Mouse (Mus musculus) liver, adult 2 months (tissue): ENCODE results near the gene Adk. TPM values are rescaled to one million over a fixed set of nuclear protein-coding genes. Genes with fewer than 3 reads are reported as not detected.

Experiments
- DNase-seq: peaks from one replicate; pipeline ENCODE4 v3.0.0-alpha.2; 2011; ENCODE audit warnings: low read depth, low spot score; ENCODE audit errors: extremely low read depth
- H3K27ac ChIP-seq: fragments of 200-500 bp; replicated peaks from 2 replicates; pipeline ENCODE4 v1.5.1; 2012; ENCODE audit warnings: low read depth, mild to moderate bottlenecking, control low read depth, inconsistent platforms, low read length; ENCODE audit not compliant: insufficient read depth
- H3K27me3 ChIP-seq: fragments of 200-500 bp; 2 replicates; pipeline ENCODE4 v1.6.1; 2012; ENCODE audit warnings: mild to moderate bottlenecking, moderate library complexity, low read length, inconsistent platforms; ENCODE audit not compliant: control insufficient read depth, insufficient read depth
- H3K36me3 ChIP-seq: fragments of 200-500 bp; 2 replicates; pipeline ENCODE4 v1.6.1; 2012; ENCODE audit warnings: low read length, inconsistent platforms; ENCODE audit not compliant: control insufficient read depth, insufficient read depth
- H3K4me1 ChIP-seq: fragments of 200-500 bp; 2 replicates; pipeline ENCODE4 v1.6.1; 2011; ENCODE audit warnings: low read length; ENCODE audit not compliant: control insufficient read depth, insufficient read depth
- H3K4me3 ChIP-seq: fragments of 200-500 bp; 2 replicates; pipeline ENCODE4 v1.5.1; 2011; ENCODE audit warnings: low read depth, mild to moderate bottlenecking, control low read depth, low read length, moderate library complexity; ENCODE audit not compliant: insufficient read depth
- H3K79me2 ChIP-seq: fragments of 200-500 bp; 2 replicates; pipeline ENCODE4 v1.6.1; 2012; ENCODE audit warnings: inconsistent platforms, mild to moderate bottlenecking, low read length, moderate library complexity; ENCODE audit not compliant: control insufficient read depth, insufficient read depth
- H3K9ac ChIP-seq: fragments of 200-500 bp; 2 replicates; pipeline ENCODE4 v1.6.1; 2012; ENCODE audit warnings: low read depth, mild to moderate bottlenecking, control low read depth, inconsistent platforms, low read length
- CTCF ChIP-seq: fragments of 200-500 bp; IDR thresholded peaks from 2 replicates; pipeline ENCODE4 v1.5.1; 2011; ENCODE audit warnings: low read depth, low read length, control low read depth
- POLR2A ChIP-seq: fragments of 200-500 bp; IDR thresholded peaks from 2 replicates; pipeline ENCODE4 v1.6.1; 2011; ENCODE audit warnings: low read length, control low read depth; ENCODE audit not compliant: insufficient read depth; ENCODE audit errors: extremely low read depth
- WGBS: fragments of 180-500 bp; shearing (Covaris S2); methylation state at CpG from one replicate; pipeline ENCODE4 v1.1.7; 2018; 5-methylcytosine and 5-hydroxymethylcytosine counted together
- polyA plus RNA-seq: library from polyadenylated mRNA; depleted of rRNA; stranded (reverse); fragments of >200 nt; gene quantifications from 2 replicates; pipeline ENCODE4 v1.2.3, GENCODE M21; 2012
- total RNA-seq: library from RNA; depleted of rRNA; stranded (reverse); fragments of >200 nt; gene quantifications from 2 replicates; pipeline ENCODE4 v1.2.3, GENCODE M21; 2014

Adk gene
- total and polyA plus RNA-seq, 2 experiments: 231 to 924 TPM

DNA sequence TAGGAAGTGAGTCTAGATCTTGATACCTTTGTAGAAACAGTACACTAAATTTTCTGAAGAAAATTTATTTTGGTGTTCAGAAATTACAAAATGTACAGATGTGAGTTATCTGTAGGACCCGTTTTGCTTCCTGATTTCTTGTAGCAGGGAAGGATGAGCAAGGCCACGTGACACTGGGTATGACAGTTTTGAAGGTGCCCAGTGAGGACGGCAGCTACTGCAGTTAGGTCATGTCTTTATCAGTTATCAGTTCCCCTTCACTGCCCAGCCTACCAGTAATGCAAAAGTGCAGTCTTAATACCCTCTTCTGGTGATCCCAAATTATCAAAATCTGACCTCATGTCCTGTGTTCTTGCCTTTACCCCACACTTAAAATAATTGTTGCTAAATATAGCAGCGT lies 25.6 kb downstream of the Adk start:
- Histone ChIP-seq H3K79me2 (peaks cover 25% of the 10 kb centered on the region), H3K9ac (peak overlapping the region; percentile 69), H3K4me3 (peak overlapping the region; percentile 93), H3K27me3 (no peaks in the 10 kb centered on the region), H3K36me3 (peaks cover 6% of the 10 kb centered on the region), H3K4me1 (peaks cover 26% of the 10 kb centered on the region), H3K27ac (peak overlapping the region; percentile 24)
- TF ChIP-seq CTCF (no peak), POLR2A (no peak)
- peak; percentile 79 for DNase-seq
- 15% methylated on average over 4 of the region's 4 CpGs for WGBS

- H3K79me2 ChIP-seq: peaks cover 28% of the 10 kb centered on the region
- TF ChIP-seq POLR2A (no peak), CTCF (no peak)
Measured at GRCm38 (mm10) chr14:21078511-21078910, 26.1 kb downstream of the Adk start.

DNA sequence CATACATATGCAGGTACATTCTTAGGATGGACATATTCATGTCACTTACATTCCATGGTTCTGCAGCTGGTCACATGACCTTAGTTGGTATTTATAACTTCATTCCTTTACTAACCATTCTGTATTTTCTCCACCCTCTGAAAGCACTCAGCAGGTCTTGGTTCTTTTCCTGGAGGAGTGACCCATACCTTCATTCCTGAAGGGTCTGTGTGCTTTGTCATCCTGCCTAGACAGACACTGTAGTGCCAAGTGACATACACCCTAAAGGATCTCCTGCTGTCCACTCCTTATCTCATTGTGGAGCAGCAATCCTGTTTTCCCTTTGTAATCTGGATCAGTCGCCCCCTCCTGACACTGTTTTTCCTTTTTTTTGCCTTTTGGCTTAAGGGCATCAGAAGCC lies 30.4 kb downstream of the Adk start:
- H3K27ac ChIP-seq: peak overlapping the region; percentile 55
- H3K4me1 ChIP-seq: peaks cover 34% of the 10 kb centered on the region
- H3K36me3 ChIP-seq: peaks cover 19% of the 10 kb centered on the region
- TF ChIP-seq CTCF: no peak
- TF ChIP-seq POLR2A: no peak
- H3K79me2 ChIP-seq: peaks cover 35% of the 10 kb centered on the region
- H3K9ac ChIP-seq: peak overlapping the region; percentile 63
- DNase-seq: peak; percentile 37
- H3K27me3 ChIP-seq: no peaks in the 10 kb centered on the region
- H3K4me3 ChIP-seq: no peak overlapping the region
- 11% methylated on average over 1 of the region's 1 CpGs for WGBS

More at GRCm38 (mm10) chr14:21078511-21078910, 26.1 kb downstream of the Adk start:
- H3K4me1 ChIP-seq: peaks cover 27% of the 10 kb centered on the region
- H3K27me3 ChIP-seq: no peaks in the 10 kb centered on the region
- peaks cover 12% of the 10 kb centered on the region for H3K36me3 ChIP-seq
- peak; percentile 41 for DNase-seq
- peak overlapping the region; percentile 62 for H3K27ac ChIP-seq
- peak overlapping the region; percentile 93 for H3K4me3 ChIP-seq
- H3K9ac ChIP-seq: peak overlapping the region; percentile 49; the same call in 1 of the 2 replicates

GRCm38 (mm10) chr14:21085666-21086065 lies 33.3 kb downstream of the Adk start:
- no peak overlapping the region for H3K27ac ChIP-seq
- TF ChIP-seq CTCF (no peak), POLR2A (no peak)
- 53% methylated on average over 5 of the region's 5 CpGs for WGBS
- H3K36me3 ChIP-seq: peaks cover 18% of the 10 kb centered on the region
- no peak overlapping the region for H3K9ac ChIP-seq
- peak; percentile 26 for DNase-seq
- no peaks in the 10 kb centered on the region for H3K27me3 ChIP-seq
- no peak overlapping the region for H3K4me3 ChIP-seq
- peaks cover 41% of the 10 kb centered on the region for H3K79me2 ChIP-seq
- peaks cover 49% of the 10 kb centered on the region for H3K4me1 ChIP-seq

GRCm38 (mm10) chr14:21086106-21086505 lies 33.7 kb downstream of the Adk start:
- 8% methylated on average over 2 of the region's 2 CpGs for WGBS
- peaks cover 50% of the 10 kb centered on the region for H3K4me1 ChIP-seq
- DNase-seq: peak; percentile 42
- no peak overlapping the region for H3K27ac ChIP-seq
- no peak overlapping the region for H3K9ac ChIP-seq
- no peak overlapping the region for H3K4me3 ChIP-seq
- no peaks in the 10 kb centered on the region for H3K27me3 ChIP-seq
- H3K79me2 ChIP-seq: peaks cover 38% of the 10 kb centered on the region
- peaks cover 20% of the 10 kb centered on the region for H3K36me3 ChIP-seq
- TF ChIP-seq CTCF: no peak
- no peak for TF ChIP-seq POLR2A

- TF ChIP-seq CTCF (no peak), POLR2A (no peak)
- peak overlapping the region; percentile 13 for H3K27ac ChIP-seq
- H3K79me2 ChIP-seq: peaks cover 34% of the 10 kb centered on the region
- peaks cover 22% of the 10 kb centered on the region for H3K36me3 ChIP-seq
- no peaks in the 10 kb centered on the region for H3K27me3 ChIP-seq
- peak; percentile 43 for DNase-seq
- H3K4me1 ChIP-seq: peaks cover 49% of the 10 kb centered on the region
- WGBS: 25% methylated on average over 7 of the region's 7 CpGs
- H3K4me3 ChIP-seq: no peak overlapping the region
- H3K9ac ChIP-seq: peak overlapping the region; percentile 8
Measured at GRCm38 (mm10) chr14:21086827-21087351, 34.5 kb downstream of the Adk start.
